Mouse (Mus musculus): ENCODE results near the gene Tet3.

Tet3 gene

DNA sequence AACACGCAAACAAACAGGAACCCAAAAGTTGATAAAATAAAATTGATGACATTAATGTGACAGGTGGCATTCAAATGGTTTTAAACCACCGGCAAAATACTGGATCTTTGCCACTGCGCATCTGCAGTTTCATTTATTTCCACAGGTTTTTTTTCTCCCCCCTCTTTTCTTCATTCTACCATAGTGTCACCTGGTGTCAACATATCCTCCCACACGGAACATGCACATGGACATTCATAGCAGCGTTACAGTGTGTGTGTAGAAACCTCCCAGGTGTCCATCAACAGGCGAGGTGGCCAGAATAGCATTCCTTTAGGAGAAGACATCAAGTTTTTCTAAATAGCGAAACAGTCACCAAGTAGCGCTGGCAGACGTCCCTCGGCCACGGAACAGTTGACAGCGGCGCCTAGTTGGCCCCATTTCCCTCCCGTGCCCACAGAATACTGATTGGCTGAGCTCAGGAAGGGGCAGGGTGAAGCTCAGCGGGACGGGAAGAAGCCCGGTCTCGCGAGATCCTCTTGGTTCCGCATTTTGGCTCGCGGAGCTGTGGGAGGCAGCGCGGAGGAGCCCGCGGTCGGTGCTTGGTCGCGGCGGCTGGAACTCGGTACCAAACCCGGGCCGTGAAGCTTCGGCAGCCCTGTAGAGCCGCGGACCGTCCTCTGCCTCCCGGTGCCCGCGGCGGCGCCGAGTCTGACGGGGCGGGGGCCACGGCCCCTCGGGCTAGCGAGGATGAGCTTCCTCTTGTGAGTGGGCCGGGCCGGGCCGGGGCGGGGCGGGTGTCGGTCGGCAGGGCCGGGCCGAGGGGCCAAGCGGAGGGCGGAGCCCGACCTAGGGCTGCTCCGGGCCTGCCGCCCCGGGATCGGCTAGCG, 133.1 kb downstream of the Tet3 start, which contains the start of the genes Mthfd2 and Mob1a:
Gene Mthfd2, minus strand, starts transcription at position 384 of the 869 bp plus-strand sequence.
Gene Mob1a, plus strand, starts transcription at position 492 of the 869 bp plus-strand sequence.
- in situ Hi-C loops (cut with MboI) = no loop called here

DNA sequence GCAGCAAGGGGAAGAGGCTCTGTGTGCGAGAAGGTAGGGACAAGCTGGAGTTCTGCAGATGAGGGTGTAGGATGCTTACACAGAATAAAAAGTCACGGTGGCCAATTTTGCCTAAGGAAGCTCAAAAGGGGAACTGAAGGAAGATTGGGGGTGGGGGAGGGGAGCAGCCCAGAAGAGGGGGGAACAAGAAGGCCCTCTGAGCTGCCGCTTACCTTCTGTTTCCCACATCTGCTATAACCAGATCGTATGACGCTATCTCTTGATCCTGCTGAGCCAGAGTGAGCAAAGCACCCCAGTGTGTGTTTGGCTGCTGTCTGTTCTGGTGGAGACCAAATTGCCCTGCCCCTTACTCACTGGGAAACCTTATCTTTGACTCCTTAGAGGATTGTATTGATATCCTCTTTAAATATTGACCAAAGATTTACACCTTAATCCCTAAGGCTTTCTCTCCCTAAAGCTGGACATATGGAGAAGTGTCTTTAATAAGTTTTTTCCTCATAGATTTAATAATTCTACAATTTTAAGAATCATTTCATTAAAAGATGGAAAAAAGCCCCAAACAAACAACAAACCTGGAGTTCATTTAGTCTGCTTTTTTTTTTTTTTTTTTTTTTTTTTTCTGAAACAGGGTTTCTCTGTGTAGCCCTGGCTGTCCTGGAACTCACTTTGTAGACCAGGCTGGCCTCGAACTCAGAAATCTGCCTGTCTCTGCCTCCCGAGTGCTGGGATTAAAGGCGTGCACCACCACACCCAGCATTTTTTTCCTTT, 135.0 kb downstream of the Tet3 start:
- in situ Hi-C loops (cut with MboI) = no loop called here

DNA sequence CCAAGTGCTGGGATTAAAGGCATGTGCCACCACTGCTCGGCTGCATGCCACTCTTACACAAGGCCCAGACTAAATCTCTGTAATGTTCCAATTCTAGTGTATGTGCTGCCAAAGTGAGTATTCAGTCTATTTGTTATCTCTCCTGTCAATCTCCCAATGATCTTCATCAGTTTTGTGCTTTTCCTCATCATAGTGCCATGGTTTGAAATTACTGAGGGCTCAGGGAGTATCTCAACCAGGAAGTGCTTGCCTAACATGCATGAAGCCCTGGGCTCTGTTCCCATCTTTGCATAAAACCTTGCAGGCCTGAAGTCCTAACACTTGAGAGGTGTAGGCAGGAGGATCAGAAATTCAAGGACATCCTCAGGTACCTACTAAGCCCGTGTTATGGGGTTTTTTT, 136.1 kb downstream of the Tet3 start:
- in situ Hi-C loops (cut with MboI) = no loop called here

DNA sequence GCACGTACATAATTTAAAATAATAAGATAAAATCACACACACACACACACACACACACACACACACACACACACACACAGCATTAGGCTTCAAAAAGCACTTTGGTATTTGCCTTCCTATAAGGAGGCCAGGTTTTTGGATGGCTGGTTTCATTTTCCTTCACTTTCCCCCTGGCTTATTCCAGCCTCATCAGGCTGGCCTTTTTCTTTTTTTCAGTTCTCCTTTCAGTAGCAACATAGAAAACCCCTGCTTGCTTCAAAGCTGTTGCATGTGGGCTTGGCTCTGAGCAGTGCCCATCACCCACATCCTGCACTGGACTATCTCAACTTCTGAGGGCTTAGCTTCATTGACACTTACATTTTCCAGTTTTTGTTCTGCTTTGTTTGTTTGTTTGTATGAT, 137.0 kb downstream of the Tet3 start:
- in situ Hi-C loops (cut with MboI) = no loop called here

DNA sequence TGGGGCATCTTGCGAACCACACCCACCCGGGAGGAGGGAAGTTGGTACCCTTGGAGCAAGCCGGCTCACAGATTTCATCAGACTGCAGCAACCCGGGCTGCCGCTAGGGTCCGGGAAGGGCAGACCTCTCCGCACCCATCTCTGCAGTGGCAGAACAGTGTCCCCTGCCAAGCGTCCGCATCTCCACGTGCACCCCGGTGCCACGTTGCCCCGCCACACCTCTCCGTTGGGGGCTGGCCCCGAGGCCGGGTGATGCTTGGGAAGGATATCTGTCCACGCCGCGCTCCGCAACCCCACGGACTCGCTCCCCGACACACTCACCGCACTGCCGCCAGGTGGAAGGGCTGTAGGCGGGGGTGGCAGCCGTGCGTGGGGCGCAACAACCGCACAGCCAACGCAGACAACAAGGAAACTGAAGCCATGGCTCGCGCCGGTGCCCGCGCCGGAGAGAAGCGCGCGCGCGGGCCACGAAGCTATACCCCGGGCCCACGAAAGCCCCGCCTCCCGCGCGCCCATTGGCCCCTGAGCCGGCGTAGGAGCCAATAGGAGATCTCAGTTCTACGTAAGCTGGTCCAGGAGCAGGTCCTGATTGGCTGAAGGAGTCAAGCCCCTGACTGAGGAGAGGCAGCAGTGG, 141.7 kb downstream of the Tet3 start:
- in situ Hi-C loops (cut with MboI) = no loop called here

DNA sequence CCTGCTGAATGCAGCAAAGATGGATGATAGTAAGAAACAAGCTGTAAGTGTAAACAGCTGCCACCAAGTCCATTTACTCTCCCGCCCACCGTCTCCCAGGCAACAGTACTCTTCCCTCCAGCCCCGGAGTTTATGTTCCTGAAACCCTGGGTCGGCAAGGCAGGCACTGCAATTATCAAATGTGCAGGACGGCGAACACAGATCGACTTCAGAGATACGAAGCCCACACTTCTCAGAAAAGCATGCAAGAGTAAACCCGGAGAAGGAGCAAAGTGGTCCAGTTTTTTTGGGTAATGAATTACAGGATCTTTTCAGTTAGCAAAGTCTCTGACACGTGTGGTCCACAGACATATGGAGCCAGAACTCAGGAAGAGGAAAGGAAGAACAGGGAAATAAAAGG, 142.9 kb downstream of the Tet3 start:
- in situ Hi-C loops (cut with MboI) = no loop called here

DNA sequence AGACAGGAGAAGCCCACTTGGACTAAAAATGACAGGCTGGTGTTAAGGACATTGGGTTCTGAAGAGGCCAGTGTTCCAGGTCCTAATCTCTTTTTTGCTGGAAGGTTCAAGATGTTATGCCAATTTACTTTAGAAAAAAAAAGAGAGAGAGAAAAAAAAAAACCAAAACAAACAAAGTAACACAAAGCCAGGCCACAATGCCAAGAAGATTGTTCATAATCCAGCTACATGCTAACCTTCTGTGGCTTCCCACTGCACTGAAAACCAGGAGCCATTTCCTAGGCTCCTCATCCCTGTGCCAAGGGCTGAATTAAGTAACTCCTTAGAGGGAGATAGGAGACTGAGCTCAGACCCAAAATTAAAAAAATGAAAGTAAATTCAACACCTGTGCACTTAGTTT, 143.6 kb downstream of the Tet3 start:
- in situ Hi-C loops (cut with MboI) = no loop called here

DNA sequence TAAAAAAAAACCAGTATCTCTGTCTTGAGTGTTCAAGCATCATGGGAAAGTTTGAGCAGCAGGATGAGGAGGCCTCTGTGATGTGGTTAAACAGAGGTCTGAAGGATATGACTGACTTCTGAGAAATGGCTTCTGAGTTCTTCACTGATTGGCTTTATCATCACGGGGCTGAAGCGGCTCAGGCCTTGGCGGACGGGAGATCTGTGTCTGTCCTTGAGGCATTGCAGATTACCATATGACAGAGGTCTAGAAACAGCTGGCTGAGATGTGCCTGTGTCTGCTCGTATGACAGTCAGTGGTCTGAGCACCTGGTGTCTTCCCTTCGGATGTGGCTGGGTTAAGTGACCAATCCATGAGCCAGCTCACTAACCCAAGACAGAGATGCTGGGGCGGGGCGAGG, 146.4 kb downstream of the Tet3 start:
- in situ Hi-C loops (cut with MboI) = no loop called here
